Mouse (Mus musculus) MEL-GATA-1-ER (cell line): ENCODE data around the gene Fam155a.
"Not testable (repeated sequence)": the region's sequence is repeated elsewhere in the genome, so short reads cannot be mapped to it uniquely, and the experiment has no call there.

ENCODE experiments used
- DNase-seq: peaks from one replicate; pipeline ENCODE4 v3.0.0-alpha.2; 2012; ENCODE audit warnings: low read depth; ENCODE audit errors: extremely low read depth

The Fam155a gene

GRCm38 (mm10) chr8:9692370-9692769 lies 78.6 kb downstream of the Fam155a start:
- no peak for DNase-seq

GRCm38 (mm10) chr8:9660014-9660413 lies 110.9 kb downstream of the Fam155a start:
- DNase-seq: not testable (repeated sequence)

- DNase-seq: no peak
These were observed 114.1 kb downstream of the Fam155a start for GRCm38 (mm10) chr8:9656901-9657300.

- no peak for DNase-seq
These were observed 116.1 kb downstream of the Fam155a start for GRCm38 (mm10) chr8:9654826-9655225.

- no peak for DNase-seq
These were observed 117.3 kb downstream of the Fam155a start for GRCm38 (mm10) chr8:9653643-9654042.

- no peak for DNase-seq
These were observed 132.8 kb downstream of the Fam155a start for GRCm38 (mm10) chr8:9638162-9638561.

- no peak for DNase-seq
These were observed 135.7 kb downstream of the Fam155a start for GRCm38 (mm10) chr8:9635240-9635639.

GRCm38 (mm10) chr8:9607086-9607701 lies 163.8 kb downstream of the Fam155a start:
- no peak for DNase-seq

GRCm38 (mm10) chr8:9596003-9596402 lies 175.0 kb downstream of the Fam155a start:
- no peak for DNase-seq

- no peak for DNase-seq
These were observed 189.1 kb downstream of the Fam155a start for GRCm38 (mm10) chr8:9581836-9582235.

- DNase-seq: no peak
These were observed 190.8 kb downstream of the Fam155a start for GRCm38 (mm10) chr8:9580192-9580591.

GRCm38 (mm10) chr8:9571977-9572376 lies 199.0 kb downstream of the Fam155a start:
- DNase-seq: no peak

- no peak for DNase-seq
These were observed 201.3 kb downstream of the Fam155a start for GRCm38 (mm10) chr8:9569516-9570170.

- DNase-seq: no peak
These were observed 221.8 kb downstream of the Fam155a start for GRCm38 (mm10) chr8:9549199-9549598.

GRCm38 (mm10) chr8:9547558-9547954 lies 223.4 kb downstream of the Fam155a start:
- DNase-seq: no peak

GRCm38 (mm10) chr8:9546919-9547557 lies 223.9 kb downstream of the Fam155a start:
- no peak for DNase-seq

GRCm38 (mm10) chr8:9546429-9546828 lies 224.5 kb downstream of the Fam155a start:
- no peak for DNase-seq

- no peak for DNase-seq
These were observed 225.3 kb downstream of the Fam155a start for GRCm38 (mm10) chr8:9545665-9546064.

GRCm38 (mm10) chr8:9535730-9536372 lies 235.1 kb downstream of the Fam155a start:
- DNase-seq: no peak

- DNase-seq: no peak
These were observed 244.4 kb downstream of the Fam155a start for GRCm38 (mm10) chr8:9526515-9526914.

- no peak for DNase-seq
These were observed 249.4 kb downstream of the Fam155a start for GRCm38 (mm10) chr8:9521577-9521976.

GRCm38 (mm10) chr8:9500751-9501150 lies 270.2 kb downstream of the Fam155a start:
- DNase-seq: no peak
